Mouse (Mus musculus) midbrain, embryonic 15.5 days (tissue): ENCODE data around the gene Nfkbie. TPM values are rescaled to one million over a fixed set of nuclear protein-coding genes. Genes with fewer than 3 reads are reported as not detected.

Experiments
- ATAC-seq: fragments of 200-750 bp; cut with Nextera tagmentation; replicated peaks from 2 replicates; pipeline ENCODE4 v1.8.0; 2017; ENCODE audit warnings: moderate TSS enrichment
- H3K27ac ChIP-seq: fragments of 300-500 bp; sonication (generic); 2 replicates; pipeline ENCODE4 v1.5.1; 2015; ENCODE audit warnings: mild to moderate bottlenecking, inconsistent platforms
- H3K27me3 ChIP-seq: fragments of 300-500 bp; sonication (generic); replicated peaks from 2 replicates; pipeline ENCODE4 v1.6.1; 2015; ENCODE audit warnings: inconsistent platforms
- H3K36me3 ChIP-seq: fragments of 300-500 bp; sonication (generic); replicated peaks from 2 replicates; pipeline ENCODE4 v1.6.1; 2015; ENCODE audit warnings: inconsistent platforms
- H3K4me1 ChIP-seq: fragments of 300-500 bp; sonication (generic); 2 replicates; pipeline ENCODE4 v1.6.1; 2015; ENCODE audit warnings: inconsistent platforms
- H3K4me2 ChIP-seq: fragments of 300-500 bp; sonication (generic); 2 replicates; pipeline ENCODE4 v1.6.1; 2015; ENCODE audit warnings: inconsistent platforms, mild to moderate bottlenecking, moderate library complexity
- H3K4me3 ChIP-seq: fragments of 300-500 bp; sonication (generic); 2 replicates; pipeline ENCODE4 v1.5.1; 2015; ENCODE audit warnings: mild to moderate bottlenecking, inconsistent platforms
- H3K9ac ChIP-seq: fragments of 300-500 bp; sonication (generic); 2 replicates; pipeline ENCODE4 v1.6.1; 2015; ENCODE audit warnings: mild to moderate bottlenecking, inconsistent platforms
- H3K9me3 ChIP-seq: fragments of 300-500 bp; sonication (generic); 2 replicates; pipeline ENCODE4 v1.6.1; 2016; ENCODE audit warnings: inconsistent platforms
- WGBS: fragments of 180-500 bp; shearing (Covaris S2); methylation state at CpG from one replicate; pipeline ENCODE4 v1.1.7; 2015; ENCODE audit warnings: mixed read lengths; 5-methylcytosine and 5-hydroxymethylcytosine counted together
- polyA plus RNA-seq: library from polyadenylated mRNA; unstranded; fragments of >200 nt; fragmentation: Nextera tagmentation; extraction: Ambion mirVana; gene quantifications from 2 replicates; pipeline ENCODE4 v1.2.1, GENCODE M21; 2015

The Nfkbie gene
- polyA plus RNA-seq, 1 experiment from 2014 or later: 3.5 TPM

DNA sequence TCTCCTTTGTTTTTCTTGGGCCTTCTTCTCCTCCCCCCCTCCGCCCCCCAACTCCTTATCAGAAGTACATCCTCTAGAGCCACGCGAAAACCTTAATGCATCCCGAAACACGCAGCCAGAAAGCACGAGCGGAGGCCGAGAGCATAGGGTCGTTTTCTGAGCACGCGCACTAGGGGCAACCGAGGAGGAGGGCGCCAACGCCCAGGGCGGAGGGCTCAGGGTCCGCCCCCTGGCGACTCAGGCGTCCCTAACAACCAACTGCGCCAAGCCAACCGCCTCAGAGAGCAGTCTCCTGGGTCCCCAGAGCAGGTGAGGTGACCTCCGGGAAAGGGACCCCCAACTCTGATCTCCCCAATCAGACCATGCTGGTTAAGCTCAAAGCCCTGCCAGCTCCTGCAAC, 32.2 kb upstream of the Nfkbie start, which contains the start of gene Tcte1:
Tcte1 (plus strand) TSS at position 172 of the 400 bp plus-strand sequence.
- H3K4me1 ChIP-seq: peaks cover 8% of the 10 kb centered on the region
- peak within 1 kb of the TSS; percentile 44 for H3K9ac ChIP-seq
- no peak within 1 kb of the TSS for H3K27ac ChIP-seq
- peak within 1 kb of the TSS; percentile 74 for H3K4me2 ChIP-seq
- ATAC-seq: peak; percentile 79
- no peaks in the 10 kb centered on the region for H3K9me3 ChIP-seq
- peak within 1 kb of the TSS; percentile 38 for H3K4me3 ChIP-seq
- H3K27me3 ChIP-seq: peaks cover 9% of the 10 kb centered on the region; the same call in 1 of the 2 replicates
- H3K36me3 ChIP-seq: no peaks in the 10 kb centered on the region
- WGBS: 0% methylated on average over 21 of the region's 21 CpGs

GRCm38 (mm10) chr17:45524961-45525360, 30.5 kb upstream of the Nfkbie start:
- no peak for ATAC-seq

GRCm38 (mm10) chr17:45526571-45526970, 28.9 kb upstream of the Nfkbie start:
- Histone ChIP-seq H3K4me2 (no peak overlapping the region), H3K4me1 (peaks cover 8% of the 10 kb centered on the region), H3K9ac (no peak overlapping the region), H3K36me3 (no peaks in the 10 kb centered on the region), H3K27me3 (peaks cover 15% of the 10 kb centered on the region; the same call in 1 of the 2 replicates), H3K9me3 (no peaks in the 10 kb centered on the region), H3K27ac (no peak overlapping the region), H3K4me3 (no peak overlapping the region)
- WGBS: 20% methylated on average over 5 of the region's 5 CpGs
- ATAC-seq: no peak

More at GRCm38 (mm10) chr17:45524961-45525360, 30.5 kb upstream of the Nfkbie start:
- Histone ChIP-seq H3K9ac (no peak overlapping the region), H3K27me3 (peaks cover 12% of the 10 kb centered on the region; the same call in 1 of the 2 replicates), H3K9me3 (no peaks in the 10 kb centered on the region), H3K4me2 (no peak overlapping the region), H3K27ac (no peak overlapping the region), H3K36me3 (no peaks in the 10 kb centered on the region), H3K4me3 (no peak overlapping the region), H3K4me1 (peaks cover 8% of the 10 kb centered on the region)
- 81% methylated on average over 4 of the region's 4 CpGs for WGBS

DNA sequence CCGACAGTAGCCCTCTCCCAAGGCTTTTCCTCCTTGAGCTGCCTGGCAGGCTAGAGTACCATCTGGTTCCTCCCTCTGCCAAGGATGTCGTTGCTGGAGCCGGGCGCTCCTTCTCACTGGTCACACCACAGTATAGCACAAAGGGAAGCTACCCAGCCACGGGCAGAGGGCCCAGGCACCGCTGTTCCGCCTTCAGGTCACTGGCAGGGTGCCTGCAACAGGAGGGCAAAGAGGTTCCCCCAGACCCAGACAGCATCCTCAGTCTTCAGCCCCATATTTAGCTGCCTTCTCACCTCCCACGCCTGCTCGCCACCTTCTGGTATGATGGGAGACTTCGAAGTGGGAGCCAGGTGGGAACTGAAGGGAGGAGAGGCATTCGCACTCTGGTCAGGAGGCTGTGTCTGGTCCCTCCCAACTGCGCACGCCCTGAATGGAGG, 25.1 kb upstream of the Nfkbie start:
- peaks cover 29% of the 10 kb centered on the region for H3K27me3 ChIP-seq
- no peaks in the 10 kb centered on the region for H3K36me3 ChIP-seq
- H3K4me3 ChIP-seq: no peak overlapping the region
- no peaks in the 10 kb centered on the region for H3K4me1 ChIP-seq
- no peaks in the 10 kb centered on the region for H3K9me3 ChIP-seq
- no peak overlapping the region; the same call in 1 of the 2 replicates for H3K27ac ChIP-seq
- H3K4me2 ChIP-seq: no peak overlapping the region
- peak; percentile 57; the same call in 1 of the 2 replicates for ATAC-seq
- WGBS: 43% methylated on average over 13 of the region's 13 CpGs
- H3K9ac ChIP-seq: no peak overlapping the region

DNA sequence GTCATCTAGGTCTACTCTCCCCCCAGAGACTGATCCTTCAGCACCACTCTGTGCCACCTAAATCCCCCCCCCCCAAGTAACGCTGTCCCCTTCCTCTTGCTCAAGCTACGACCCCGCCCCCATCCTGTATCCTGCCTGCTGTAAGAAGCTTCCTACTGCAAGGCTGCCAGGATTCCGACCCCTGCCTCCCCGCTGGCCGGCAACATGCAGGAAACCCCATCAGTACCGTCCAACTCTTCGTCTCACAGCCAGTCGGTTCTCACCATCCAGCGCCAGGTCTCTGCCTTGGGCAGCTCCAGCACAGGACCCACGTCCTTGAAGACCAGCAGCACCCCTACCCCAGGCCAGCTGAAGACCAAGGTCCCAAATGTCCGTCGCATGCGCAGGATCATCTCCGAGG, 22.6 kb upstream of the Nfkbie start:
- no peak overlapping the region for H3K4me2 ChIP-seq
- H3K36me3 ChIP-seq: no peaks in the 10 kb centered on the region
- no peak overlapping the region for H3K27ac ChIP-seq
- no peak overlapping the region for H3K9ac ChIP-seq
- H3K27me3 ChIP-seq: peaks cover 30% of the 10 kb centered on the region
- H3K9me3 ChIP-seq: no peaks in the 10 kb centered on the region
- no peaks in the 10 kb centered on the region for H3K4me1 ChIP-seq
- no peak overlapping the region for H3K4me3 ChIP-seq
- 57% methylated on average over 15 of the region's 15 CpGs for WGBS
- no peak for ATAC-seq

DNA sequence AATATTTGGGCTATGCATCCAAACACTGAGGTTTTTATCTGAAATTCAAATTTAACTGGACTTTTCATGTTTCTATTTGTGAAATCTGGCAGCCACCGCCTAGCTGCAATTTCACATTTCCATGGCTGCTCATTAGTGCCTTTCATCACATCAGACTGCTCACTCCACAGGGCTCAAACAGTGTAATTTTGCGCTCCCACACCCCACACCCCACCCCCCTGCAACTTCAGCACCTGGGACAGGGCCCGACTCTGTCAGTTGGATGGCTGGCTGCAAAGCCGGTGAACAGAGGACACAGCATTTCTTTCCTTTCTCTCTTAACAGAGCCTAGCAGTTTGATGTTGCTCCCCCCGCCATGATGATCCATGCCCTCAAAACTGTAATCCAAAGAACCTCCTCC, 19.2 kb upstream of the Nfkbie start:
- H3K4me1 ChIP-seq: no peaks in the 10 kb centered on the region
- no peak overlapping the region for H3K27ac ChIP-seq
- no peak for ATAC-seq
- no peaks in the 10 kb centered on the region for H3K36me3 ChIP-seq
- peaks cover 24% of the 10 kb centered on the region for H3K27me3 ChIP-seq
- H3K9ac ChIP-seq: no peak overlapping the region
- H3K9me3 ChIP-seq: no peaks in the 10 kb centered on the region
- WGBS: 14% methylated on average over 5 of the region's 5 CpGs
- no peak overlapping the region for H3K4me3 ChIP-seq
- no peak overlapping the region for H3K4me2 ChIP-seq

DNA sequence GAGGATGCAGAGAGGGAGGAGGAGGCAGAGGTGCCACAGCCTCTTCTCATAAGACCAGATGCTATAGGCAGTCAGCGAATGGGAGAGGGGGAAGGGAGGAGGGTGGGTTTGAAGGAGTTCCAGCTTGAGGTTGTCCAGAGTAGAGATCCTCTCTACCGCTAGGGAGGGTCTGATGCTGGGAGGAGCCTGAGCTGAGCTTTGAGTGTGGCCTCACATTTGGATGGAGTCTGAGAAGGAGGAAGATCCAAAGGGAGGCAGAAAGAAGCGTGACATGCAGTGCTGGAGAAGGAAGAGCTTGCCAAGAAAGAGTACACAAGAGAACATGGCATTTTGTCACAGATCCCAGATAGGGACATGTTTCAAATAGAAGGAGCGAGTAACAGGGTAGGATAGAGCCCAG, 17.1 kb upstream of the Nfkbie start:
- Histone ChIP-seq H3K9me3 (no peaks in the 10 kb centered on the region), H3K27ac (no peak overlapping the region), H3K27me3 (peaks cover 20% of the 10 kb centered on the region), H3K4me1 (no peaks in the 10 kb centered on the region), H3K4me2 (no peak overlapping the region), H3K4me3 (no peak overlapping the region), H3K36me3 (no peaks in the 10 kb centered on the region), H3K9ac (no peak overlapping the region)
- 59% methylated on average over 4 of the region's 4 CpGs for WGBS
- ATAC-seq: no peak

DNA sequence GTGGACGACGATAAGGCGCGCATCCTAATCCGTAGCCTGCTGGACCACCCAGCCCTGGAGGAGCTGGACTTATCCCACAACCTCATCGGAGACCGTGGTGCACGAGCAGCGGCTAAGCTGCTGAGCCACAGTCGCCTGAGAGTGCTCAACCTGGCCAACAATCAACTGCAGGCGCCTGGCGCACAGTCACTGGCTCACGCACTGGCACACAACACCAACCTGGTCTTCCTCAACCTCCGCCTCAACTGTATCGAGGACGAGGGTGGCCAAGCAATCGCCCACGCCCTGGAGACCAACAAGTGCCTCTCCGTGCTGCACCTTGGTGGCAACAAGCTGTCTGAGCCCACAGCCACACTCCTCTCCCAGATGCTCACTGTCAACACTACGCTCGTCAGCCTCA, 15.8 kb upstream of the Nfkbie start:
- Histone ChIP-seq H3K4me2 (no peak overlapping the region), H3K9ac (no peak overlapping the region), H3K4me3 (no peak overlapping the region), H3K4me1 (peaks cover 8% of the 10 kb centered on the region), H3K36me3 (no peaks in the 10 kb centered on the region; the same call in 1 of the 2 replicates), H3K9me3 (no peaks in the 10 kb centered on the region), H3K27ac (no peak overlapping the region), H3K27me3 (peaks cover 14% of the 10 kb centered on the region)
- no peak for ATAC-seq
- WGBS: 83% methylated on average over 21 of the region's 21 CpGs

DNA sequence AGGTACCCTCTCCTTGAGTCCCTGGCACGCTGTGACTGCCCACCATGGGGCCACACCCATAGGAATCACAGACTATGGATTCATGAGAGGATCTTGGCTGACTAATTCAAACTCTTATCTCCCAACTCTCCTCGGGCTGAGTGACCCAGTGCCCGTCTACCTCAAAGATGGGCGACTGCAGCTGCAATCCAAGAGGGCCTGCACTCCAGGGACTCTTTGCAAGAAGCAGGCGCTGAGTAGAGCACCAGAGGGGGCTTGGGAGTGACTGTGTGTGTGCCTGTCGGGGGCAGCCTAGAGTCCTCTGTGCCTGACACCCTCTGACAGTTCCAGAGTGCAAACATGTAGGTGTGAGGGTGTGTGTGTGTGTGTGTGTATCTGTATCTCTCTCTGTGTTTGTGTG, 13.4 kb upstream of the Nfkbie start:
- no peak for ATAC-seq
- no peaks in the 10 kb centered on the region for H3K9me3 ChIP-seq
- peaks cover 20% of the 10 kb centered on the region for H3K27me3 ChIP-seq
- no peak overlapping the region for H3K4me2 ChIP-seq
- H3K27ac ChIP-seq: no peak overlapping the region
- H3K9ac ChIP-seq: no peak overlapping the region
- H3K4me3 ChIP-seq: no peak overlapping the region
- peaks cover 15% of the 10 kb centered on the region for H3K36me3 ChIP-seq
- 40% methylated on average over 6 of the region's 6 CpGs for WGBS
- peaks cover 21% of the 10 kb centered on the region for H3K4me1 ChIP-seq

DNA sequence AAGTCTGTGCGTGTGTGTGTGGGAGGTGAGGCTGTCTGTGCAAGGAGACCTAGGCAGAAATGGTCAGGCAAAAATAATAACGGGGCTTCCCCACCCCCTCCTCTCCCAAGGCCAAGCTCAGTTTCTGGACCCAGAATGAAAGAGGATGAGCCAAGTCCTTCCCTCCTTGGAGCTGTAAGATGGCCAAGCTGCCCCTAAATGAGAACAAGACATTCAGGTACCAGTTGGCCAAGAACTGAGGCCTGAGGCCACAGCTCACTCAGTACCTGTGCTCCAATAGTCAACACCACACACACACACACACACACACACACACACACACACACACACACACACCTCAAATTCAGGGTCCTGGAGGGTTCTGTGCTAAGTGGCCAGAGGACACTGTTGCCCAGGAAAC, 12.8 kb upstream of the Nfkbie start:
- Histone ChIP-seq H3K4me2 (no peak overlapping the region), H3K4me1 (peaks cover 27% of the 10 kb centered on the region)
- WGBS: 68% methylated on average over 2 of the region's 2 CpGs

GRCm38 (mm10) chr17:45543115-45543514, 12.4 kb upstream of the Nfkbie start:
- Histone ChIP-seq H3K36me3 (peaks cover 15% of the 10 kb centered on the region), H3K27me3 (peaks cover 25% of the 10 kb centered on the region), H3K4me1 (peaks cover 31% of the 10 kb centered on the region), H3K27ac (no peak overlapping the region), H3K4me2 (no peak overlapping the region), H3K9ac (no peak overlapping the region), H3K9me3 (no peaks in the 10 kb centered on the region), H3K4me3 (no peak overlapping the region)
- ATAC-seq: no peak
- 54% methylated on average over 1 of the region's 1 CpGs for WGBS

More for the DNA sequence above, 12.8 kb upstream of the Nfkbie start:
- Histone ChIP-seq H3K9me3 (no peaks in the 10 kb centered on the region), H3K4me3 (no peak overlapping the region), H3K9ac (no peak overlapping the region), H3K27me3 (peaks cover 24% of the 10 kb centered on the region), H3K27ac (no peak overlapping the region), H3K36me3 (peaks cover 15% of the 10 kb centered on the region)
- no peak for ATAC-seq

- 13% methylated on average over 24 of the region's 24 CpGs for WGBS
- no peak overlapping the region for H3K4me3 ChIP-seq
- peaks cover 35% of the 10 kb centered on the region for H3K4me1 ChIP-seq
- peaks cover 15% of the 10 kb centered on the region for H3K36me3 ChIP-seq
- no peak overlapping the region for H3K4me2 ChIP-seq
- no peak overlapping the region for H3K9ac ChIP-seq
- H3K9me3 ChIP-seq: no peaks in the 10 kb centered on the region
- ATAC-seq: no peak
- H3K27me3 ChIP-seq: peaks cover 25% of the 10 kb centered on the region
- H3K27ac ChIP-seq: no peak overlapping the region
Observed at GRCm38 (mm10) chr17:45544001-45544872, 11.3 kb upstream of the Nfkbie start.
